In genomic region chr9:106469317-106469716, GRCm38 (mm10) we compare ENCODE assay signal across 13 mouse cellular contexts. TPM values are rescaled to one million over a fixed set of nuclear protein-coding genes. Genes with fewer than 3 reads are reported as not detected.
DNase-seq lines count a peak whose midpoint lies in the region; ATAC-seq and TF ChIP-seq lines count a peak whose summit lies in the region.
"Had no signal": no experiment of that assay in that cellular context is flagged by ENCODE, and none has a peak within 500 bp of the region (broad histone marks: within the 10 kb centered on the region; RNA-seq: fewer than 3 reads in every experiment).

No protein-coding gene starts in this region.

- H3K9ac ChIP-seq in liver, postnatal 0 days (replicated peaks) = no peak overlapping the region
- no peak overlapping the region for H3K9ac ChIP-seq in stomach, postnatal 0 days (ENCODE audit: low read length)
- H3K9ac ChIP-seq in heart, embryonic 12.5 days = no peak overlapping the region
- H3K9ac ChIP-seq: hindbrain, embryonic 13.5 days had no signal

- H3K4me3 ChIP-seq in liver, postnatal 0 days (ENCODE audit: low read depth, low read length) = no peak overlapping the region
- no peak overlapping the region for H3K4me3 ChIP-seq in stomach, postnatal 0 days (ENCODE audit: low read depth, low read length)
- no peak overlapping the region for H3K4me3 ChIP-seq in heart, embryonic 12.5 days
- H3K4me3 ChIP-seq: heart, embryonic 10.5 days; hindbrain, embryonic 13.5 days; left cerebral cortex, adult 2 months had no signal

- no peak for TF ChIP-seq EP300 in liver, postnatal 0 days (IDR thresholded peaks at IDR 0.05; ENCODE audit: low read depth)
- no peak for TF ChIP-seq EP300 in stomach, postnatal 0 days (optimal IDR thresholded peaks at IDR 0.05)

- WGBS in liver, postnatal 0 days (ENCODE audit: insufficient replicate concordance) = 40% methylated on average over 6 of the region's 6 CpGs
- 56% methylated on average over 6 of the region's 6 CpGs for WGBS in stomach, postnatal 0 days
- 65% methylated on average over 6 of the region's 6 CpGs for WGBS in heart, embryonic 12.5 days

- no peak overlapping the region for H3K27ac ChIP-seq in liver, postnatal 0 days (ENCODE audit: low read depth)
- no peak overlapping the region for H3K27ac ChIP-seq in stomach, postnatal 0 days (replicated peaks)
- no peak overlapping the region for H3K27ac ChIP-seq in heart, embryonic 12.5 days (ENCODE audit: poor library complexity, severe bottlenecking)
- H3K27ac ChIP-seq: heart, embryonic 10.5 days; hindbrain, embryonic 13.5 days; left cerebral cortex, adult 2 months; macrophage had no signal

- peak; percentile 25 for DNase-seq in cerebellum, adult 8-10 months
- DNase-seq in liver, postnatal 0 days = no peak
- DNase-seq in liver = no peak
- DNase-seq in stomach, postnatal 0 days (ENCODE audit: low spot score) = no peak
- no peak for DNase-seq in neural tube, embryonic 10.5 days (ENCODE audit: extremely low spot score, low spot score)
- DNase-seq: thymus, adult 2 months had no signal

- no peaks in the 10 kb centered on the region for H3K9me3 ChIP-seq in liver, postnatal 0 days (ENCODE audit: low read length)
- no peaks in the 10 kb centered on the region for H3K9me3 ChIP-seq in stomach, postnatal 0 days (ENCODE audit: control insufficient read depth, low read length)
- no peaks in the 10 kb centered on the region for H3K9me3 ChIP-seq in heart, embryonic 12.5 days (replicated peaks)
- H3K9me3 ChIP-seq: heart, embryonic 10.5 days; hindbrain, embryonic 13.5 days had no signal

- peaks cover 20% of the 10 kb centered on the region for H3K27me3 ChIP-seq in liver, postnatal 0 days (ENCODE audit: insufficient read depth, low read length)
- peaks cover 2% of the 10 kb centered on the region; the same call in 1 of the 2 replicates for H3K27me3 ChIP-seq in stomach, postnatal 0 days (ENCODE audit: control insufficient read depth, insufficient read depth, low read length)
- peaks cover 4% of the 10 kb centered on the region for H3K27me3 ChIP-seq in heart, embryonic 12.5 days (replicated peaks)

- H3K4me2 ChIP-seq in liver, postnatal 0 days (ENCODE audit: low read depth, low read length) = no peak overlapping the region
- no peak overlapping the region for H3K4me2 ChIP-seq in stomach, postnatal 0 days (replicated peaks; ENCODE audit: low read depth)
- no peak overlapping the region for H3K4me2 ChIP-seq in heart, embryonic 12.5 days
- H3K4me2 ChIP-seq: hindbrain, embryonic 13.5 days had no signal

- H3K36me3 ChIP-seq in liver, postnatal 0 days (replicated peaks; ENCODE audit: insufficient read depth, low read length) = no peaks in the 10 kb centered on the region
- no peaks in the 10 kb centered on the region for H3K36me3 ChIP-seq in stomach, postnatal 0 days (ENCODE audit: control insufficient read depth, insufficient read depth, low read length)
- H3K36me3 ChIP-seq in heart, embryonic 12.5 days = 0 out of 2 replicates have a peak, but pooled peaks cover under 1% of the 10 kb centered on the region

- 0 out of 2 replicates have a peak, but pooled peaks cover 9% of the 10 kb centered on the region for H3K4me1 ChIP-seq in liver, postnatal 0 days (ENCODE audit: insufficient read depth)
- peaks cover 4% of the 10 kb centered on the region; the same call in 1 of the 2 replicates for H3K4me1 ChIP-seq in stomach, postnatal 0 days (replicated peaks; ENCODE audit: control insufficient read depth, insufficient read depth)
- peaks cover 31% of the 10 kb centered on the region for H3K4me1 ChIP-seq in heart, embryonic 12.5 days (replicated peaks)

- peak; percentile 20; the same call in 1 of the 2 replicates for TF ChIP-seq CTCF in liver, postnatal 0 days (IDR thresholded peaks at IDR 0.05; ENCODE audit: low read depth)
- TF ChIP-seq CTCF in stomach, postnatal 0 days (IDR thresholded peaks at IDR 0.05; ENCODE audit: low read depth) = peak; percentile 43

- ATAC-seq in cerebellum, adult (ENCODE audit: insufficient number of reproducible peaks, low FRiP score, low TSS enrichment) = no peak
- no peak for ATAC-seq in liver, postnatal 0 days
- ATAC-seq in common myeloid progenitor, adult 5-6 weeks (replicated peaks; ENCODE audit: low read depth, poor library complexity, severe bottlenecking) = peak; percentile 26; the same call in 1 of the 2 replicates
- ATAC-seq in stomach, postnatal 0 days (ENCODE audit: low FRiP score, low TSS enrichment) = no peak
- ATAC-seq in heart, embryonic 12.5 days (ENCODE audit: insufficient number of reproducible peaks, low FRiP score) = no peak

RNA-seq across cellular contexts. Expression of gene Gpr62, which starts 3.6 kb away (rescaled TPM):
- not detected in 2 replicates for polyA plus RNA-seq in liver, postnatal 0 days (2015; fragmentation: Nextera tagmentation; extraction: Ambion mirVana)
- not detected in 2 replicates for total RNA-seq in common myeloid progenitor, adult 5-6 weeks (2017)
- 0.15 and 0.23 TPM in 2 replicates for polyA plus RNA-seq in stomach, postnatal 0 days (2015; fragmentation: Nextera tagmentation; extraction: Ambion mirVana)
- 0.41 and 0.46 TPM in 2 replicates for polyA plus RNA-seq in heart, embryonic 12.5 days (2016; fragmentation: Nextera tagmentation; extraction: Ambion mirVana)
- polyA plus RNA-seq: macrophage had no signal

RNA-seq across cellular contexts. Expression of gene Rrp9, which starts 6.4 kb away (rescaled TPM):
- 12.3 and 14.5 TPM in 2 replicates for polyA plus RNA-seq in liver, postnatal 0 days (2015; fragmentation: Nextera tagmentation; extraction: Ambion mirVana)
- 43.9 and 64.9 TPM in 2 replicates for total RNA-seq in common myeloid progenitor, adult 5-6 weeks (2017)
- 22.4 and 23.3 TPM in 2 replicates for polyA plus RNA-seq in stomach, postnatal 0 days (2015; fragmentation: Nextera tagmentation; extraction: Ambion mirVana)
- polyA plus RNA-seq in heart, embryonic 12.5 days (2016; fragmentation: Nextera tagmentation; extraction: Ambion mirVana) = 32.5 and 34.5 TPM in 2 replicates

RNA-seq across cellular contexts. Expression of gene Parp3, which starts 7.4 kb away (rescaled TPM):
- 1.6 and 1.9 TPM in 2 replicates for polyA plus RNA-seq in liver, postnatal 0 days (2015; fragmentation: Nextera tagmentation; extraction: Ambion mirVana)
- total RNA-seq in common myeloid progenitor, adult 5-6 weeks (2017) = 11.0 and 15.3 TPM in 2 replicates
- 5.8 TPM in 2 replicates for polyA plus RNA-seq in stomach, postnatal 0 days (2015; fragmentation: Nextera tagmentation; extraction: Ambion mirVana)
- polyA plus RNA-seq in heart, embryonic 12.5 days (2016; fragmentation: Nextera tagmentation; extraction: Ambion mirVana) = 1.0 and 1.6 TPM in 2 replicates

RNA-seq across cellular contexts. Expression of gene Pcbp4, which starts 16.2 kb away (rescaled TPM):
- 4.9 and 6.1 TPM in 2 replicates for polyA plus RNA-seq in liver, postnatal 0 days (2015; fragmentation: Nextera tagmentation; extraction: Ambion mirVana)
- total RNA-seq in common myeloid progenitor, adult 5-6 weeks (2017) = 2.3 and 3.3 TPM in 2 replicates
- 16.8 and 20.3 TPM in 2 replicates for polyA plus RNA-seq in stomach, postnatal 0 days (2015; fragmentation: Nextera tagmentation; extraction: Ambion mirVana)
- polyA plus RNA-seq in heart, embryonic 12.5 days (2016; fragmentation: Nextera tagmentation; extraction: Ambion mirVana) = 96.9 and 109 TPM in 2 replicates

RNA-seq across cellular contexts. Expression of gene Abhd14a, which starts 21.8 kb away (rescaled TPM):
- polyA plus RNA-seq in liver, postnatal 0 days (2015; fragmentation: Nextera tagmentation; extraction: Ambion mirVana) = 15.8 and 16.2 TPM in 2 replicates
- total RNA-seq in common myeloid progenitor, adult 5-6 weeks (2017) = 22.0 and 28.9 TPM in 2 replicates
- polyA plus RNA-seq in stomach, postnatal 0 days (2015; fragmentation: Nextera tagmentation; extraction: Ambion mirVana) = 23.1 and 23.2 TPM in 2 replicates
- 39.7 and 44.4 TPM in 2 replicates for polyA plus RNA-seq in heart, embryonic 12.5 days (2016; fragmentation: Nextera tagmentation; extraction: Ambion mirVana)
